Mouse (Mus musculus) c-Kit-positive CD71-negative TER-119-negative erythroid progenitor cells, embryonic 14.5 days (primary cell): Measurements from ENCODE around the gene Ubqln5.
A peak's percentile ranks its signal among the peaks of the same experiment; 100 is the strongest.

ENCODE experiments used
- DNase-seq: peaks from one replicate; pipeline ENCODE4 v3.0.0-alpha.2; 2013; ENCODE audit warnings: low read depth

The Ubqln5 gene

DNA sequence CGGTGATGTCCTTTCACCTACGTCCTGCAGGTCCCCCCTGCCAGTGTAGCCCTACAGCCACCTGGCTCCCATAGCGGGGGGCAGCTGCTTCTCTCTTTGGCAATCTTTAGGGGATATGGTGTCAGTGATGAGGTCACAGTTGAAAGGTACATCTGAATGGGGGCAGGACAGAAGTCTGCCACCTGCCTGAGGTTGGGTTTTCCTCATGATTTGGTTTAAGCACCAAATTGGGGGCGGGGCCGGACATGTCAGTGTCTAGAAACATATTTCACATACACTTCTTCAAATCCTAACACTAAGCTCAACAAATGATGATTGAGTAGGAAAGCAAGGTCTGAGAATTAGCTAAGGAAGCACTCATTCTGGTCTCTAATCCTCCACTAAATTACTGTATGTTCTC lies at the start of gene Ubqln5:
Gene Ubqln5 (minus strand): TSS at position 101 of the 400 bp plus-strand sequence.
- DNase-seq, result no peak

DNA sequence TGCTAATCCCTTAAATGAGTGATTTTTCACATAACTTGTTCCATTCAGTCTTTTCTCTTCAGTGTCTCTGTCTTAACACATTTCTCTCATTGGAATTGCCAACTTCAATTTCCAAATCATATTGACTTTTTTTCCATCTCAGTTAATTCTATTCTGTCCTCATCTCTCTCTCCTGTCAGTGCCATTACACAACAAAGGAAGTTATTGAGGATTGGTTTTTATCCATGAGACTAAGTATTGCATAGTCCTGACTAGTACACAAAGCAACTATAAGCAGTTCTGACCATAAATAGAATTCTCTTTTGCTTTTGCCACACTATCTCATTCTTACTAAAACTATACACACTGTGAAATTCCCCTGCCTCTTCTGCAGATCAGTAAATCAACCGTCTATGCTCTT lies 49.4 kb upstream of the Ubqln5 start:
- no peak for DNase-seq

DNA sequence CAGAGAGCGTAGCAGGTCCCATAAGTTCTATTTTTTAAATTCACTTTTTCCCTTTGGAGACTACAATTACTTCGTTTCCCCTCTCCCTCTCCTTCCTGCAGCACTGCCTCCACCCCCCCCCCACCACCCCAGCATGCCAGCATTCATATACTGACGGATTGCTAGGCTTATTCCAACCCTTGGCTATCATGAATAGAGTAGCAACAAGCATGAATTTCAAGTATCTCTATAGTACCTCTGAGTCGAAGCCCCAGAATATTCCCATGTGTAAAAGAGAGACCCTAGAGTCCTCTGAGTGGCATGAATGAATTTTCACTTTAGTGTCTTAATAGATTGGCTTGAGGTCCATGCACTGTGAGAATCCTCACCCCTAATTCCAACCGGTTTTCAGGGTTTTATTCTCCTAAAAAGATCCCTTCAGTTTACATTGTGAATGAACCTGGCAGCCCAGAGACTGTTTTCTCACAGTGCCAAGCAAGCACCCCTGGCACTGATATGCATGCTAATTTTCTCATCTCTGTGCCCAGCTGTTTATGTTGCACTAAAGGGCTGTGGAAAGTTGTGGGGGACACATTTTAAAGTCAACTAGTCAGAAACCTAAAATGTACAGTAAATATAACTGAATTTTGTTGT lies 48.9 kb upstream of the Ubqln5 start:
- DNase-seq, result no peak

DNA sequence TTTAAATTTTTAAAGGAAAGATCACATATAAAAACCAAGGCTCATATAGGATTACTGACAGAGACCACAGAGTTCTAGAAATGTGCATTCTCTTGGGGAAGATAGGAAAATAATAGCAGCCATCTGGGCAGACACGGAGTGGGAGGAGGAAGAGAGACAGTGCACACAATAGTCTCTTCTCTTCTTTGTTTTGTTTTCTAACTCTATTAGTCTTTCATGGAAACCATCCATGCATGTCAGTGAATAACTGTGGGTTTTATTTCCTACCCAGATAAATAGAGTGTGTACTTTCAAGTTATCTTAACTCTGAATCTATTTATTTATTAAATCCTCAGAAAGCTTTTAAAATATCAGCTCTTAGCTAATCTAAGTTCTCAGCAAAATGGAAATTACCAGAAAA lies 45.5 kb upstream of the Ubqln5 start:
- DNase-seq, result no peak

DNA sequence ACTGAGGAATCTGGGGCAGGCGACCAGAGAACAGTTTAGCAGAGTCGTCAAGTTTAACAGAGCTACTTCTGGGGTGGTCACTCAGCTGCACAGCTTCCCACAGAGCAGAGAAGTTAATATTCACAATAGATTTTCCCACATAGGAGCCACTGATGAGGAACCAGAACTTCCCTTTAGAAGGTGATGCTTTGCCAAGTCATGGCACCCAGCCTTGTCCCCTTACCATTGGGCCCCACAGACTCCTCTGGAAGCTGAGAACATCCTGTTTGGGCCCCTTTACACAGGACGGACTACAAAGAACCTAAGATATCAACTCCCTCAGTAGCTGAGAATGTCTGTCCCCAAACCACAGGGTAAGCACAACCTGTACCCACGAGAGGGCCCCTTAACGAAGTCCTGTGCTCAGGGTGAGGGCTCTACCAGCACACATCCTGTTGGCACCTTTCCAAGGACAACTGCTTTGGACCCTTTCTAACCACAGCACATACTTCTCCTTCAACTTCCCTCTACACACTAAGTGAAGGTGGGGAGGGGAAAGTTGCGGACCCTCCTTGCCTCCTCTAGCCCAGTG lies 40.1 kb upstream of the Ubqln5 start:
- DNase-seq, result peak; percentile 44

DNA sequence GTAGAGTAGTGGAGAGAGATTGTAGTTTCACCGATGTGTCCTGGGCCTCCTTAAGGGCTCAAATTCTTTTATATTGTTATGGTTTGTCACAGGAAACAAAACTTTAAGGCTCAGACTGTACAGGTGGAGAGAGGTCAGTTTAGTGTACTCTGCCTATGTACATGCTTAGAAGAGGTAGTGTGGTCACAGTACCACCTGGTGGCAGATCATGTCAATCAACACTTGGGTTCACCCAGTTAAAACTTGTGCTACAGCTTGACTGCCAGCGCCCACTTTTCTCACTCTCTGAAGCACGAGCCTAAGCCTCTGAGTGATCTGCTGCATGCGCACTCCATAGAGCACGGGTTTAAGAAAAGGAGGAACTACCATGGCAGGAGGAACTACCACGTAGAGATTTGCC lies 37.5 kb upstream of the Ubqln5 start:
- peak; percentile 12 for DNase-seq

DNA sequence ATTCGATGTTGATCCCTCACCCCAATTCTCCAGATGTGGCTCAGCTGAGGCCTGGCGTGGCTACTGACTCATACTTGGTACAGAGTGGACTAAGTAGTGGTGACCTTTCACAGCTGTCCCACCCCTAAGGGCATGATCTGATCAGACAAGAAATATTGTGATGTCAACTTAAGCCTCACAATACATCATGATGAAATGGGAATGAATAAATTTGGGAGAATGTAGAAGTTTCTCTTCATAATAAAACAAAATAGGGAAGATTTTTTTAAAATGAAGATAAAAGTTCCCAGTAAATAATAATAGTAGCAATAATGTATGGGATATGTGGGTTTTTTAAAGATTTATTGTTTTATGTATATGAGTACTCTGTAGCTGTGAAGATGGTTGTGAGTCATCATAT lies 20.8 kb upstream of the Ubqln5 start, which contains the start of gene Ubqlnl:
Gene Ubqlnl (minus strand): TSS at position 101 of the 400 bp plus-strand sequence.
- no peak for DNase-seq

DNA sequence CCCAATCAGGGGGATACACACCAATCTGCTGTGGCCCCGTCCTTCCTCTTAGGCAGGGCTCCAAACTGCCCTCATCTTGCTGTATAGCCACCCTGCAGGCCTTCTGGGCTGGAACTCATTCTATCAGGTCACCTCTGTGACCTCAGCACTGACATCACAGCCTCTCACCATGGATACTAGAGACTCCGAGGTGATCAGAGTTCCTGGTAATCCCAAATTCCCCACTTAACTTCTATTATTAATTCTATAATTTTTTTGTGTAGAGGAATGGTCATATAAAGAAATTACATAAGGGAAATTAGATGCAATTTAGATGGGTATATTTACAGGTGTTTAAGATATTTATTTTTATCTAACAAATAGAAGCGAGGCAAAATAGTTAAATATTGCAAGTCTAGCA lies 13.6 kb upstream of the Ubqln5 start, which contains the start of gene Ubqln3:
Gene Ubqln3 (minus strand): TSS at position 101 of the 400 bp plus-strand sequence.
- DNase-seq, result no peak

DNA sequence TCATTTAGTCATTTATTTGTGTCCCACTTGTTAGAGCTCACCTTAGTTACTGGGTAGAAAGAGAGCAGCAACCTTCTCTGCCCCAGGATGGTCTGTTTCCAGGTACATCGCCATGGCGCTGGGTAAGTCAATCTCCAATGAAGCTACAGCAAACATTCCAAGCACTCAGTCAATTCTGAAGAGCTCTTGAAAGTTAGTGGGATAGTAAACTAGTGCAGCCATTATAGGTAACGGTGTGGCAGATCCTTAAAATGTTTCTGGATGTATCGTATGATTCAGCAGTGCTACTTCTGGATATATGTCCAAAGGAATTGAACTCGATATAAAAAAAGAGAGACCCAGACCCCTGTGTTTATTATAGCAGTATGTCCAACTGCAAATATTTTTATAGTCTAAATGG lies 7.7 kb upstream of the Ubqln5 start, which contains the start of gene Olfr643:
Gene Olfr643 (minus strand): TSS at position 101 of the 400 bp plus-strand sequence.
- no peak for DNase-seq

DNA sequence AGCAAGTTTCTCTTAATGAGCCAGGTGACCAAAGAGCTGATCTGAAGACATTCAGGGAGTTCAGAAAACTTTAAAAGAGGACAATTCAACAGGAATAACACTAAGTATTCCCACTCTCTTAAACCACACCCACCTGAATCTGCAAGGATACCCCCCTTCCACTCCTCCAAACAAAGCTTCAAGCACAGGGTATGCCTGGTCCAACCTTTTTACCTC lies 25.0 kb downstream of the Ubqln5 start, which contains the start of gene Olfr646:
Gene Olfr646 (plus strand): TSS at position 117 of the 216 bp plus-strand sequence.
- DNase-seq, result no peak

DNA sequence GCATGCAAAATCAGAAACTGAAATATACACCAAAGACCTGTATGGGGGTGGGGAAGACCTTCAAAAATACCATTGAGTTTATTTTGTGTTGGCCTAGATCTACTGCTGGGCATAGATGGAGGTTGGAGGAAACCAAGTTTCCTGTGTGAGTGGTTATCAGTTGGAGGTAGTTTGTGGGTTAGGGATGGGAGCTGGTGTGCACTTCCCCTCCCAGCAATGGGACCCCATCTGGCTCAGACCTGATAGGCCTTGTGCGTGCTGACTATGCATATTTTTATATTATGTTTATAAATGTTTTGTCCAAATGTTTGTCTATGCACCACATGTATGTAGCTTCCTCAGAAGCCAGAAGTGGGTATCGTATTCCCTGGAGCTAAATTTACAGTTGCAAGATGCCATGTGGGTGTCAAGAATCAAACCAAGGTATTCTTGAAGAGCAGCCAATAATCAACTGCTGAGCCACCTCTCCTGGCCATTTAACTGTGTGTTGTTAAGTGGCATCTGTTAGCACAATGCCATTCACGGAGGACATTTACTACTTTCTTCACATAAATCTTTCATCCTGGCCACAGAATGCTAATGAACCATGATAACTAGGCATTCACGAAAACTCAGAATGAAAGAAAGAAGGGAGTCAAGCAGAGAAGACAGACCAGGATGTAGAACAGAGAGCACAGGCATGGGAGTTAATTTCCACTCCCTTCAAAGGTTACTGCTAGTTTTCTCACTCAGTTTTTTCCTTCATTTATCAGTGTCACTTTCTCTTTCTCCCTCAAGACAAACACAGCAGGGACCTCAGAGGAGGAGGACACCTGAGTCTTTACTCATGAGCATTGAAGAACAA lies 25.5 kb downstream of the Ubqln5 start:
- DNase-seq, result no peak

DNA sequence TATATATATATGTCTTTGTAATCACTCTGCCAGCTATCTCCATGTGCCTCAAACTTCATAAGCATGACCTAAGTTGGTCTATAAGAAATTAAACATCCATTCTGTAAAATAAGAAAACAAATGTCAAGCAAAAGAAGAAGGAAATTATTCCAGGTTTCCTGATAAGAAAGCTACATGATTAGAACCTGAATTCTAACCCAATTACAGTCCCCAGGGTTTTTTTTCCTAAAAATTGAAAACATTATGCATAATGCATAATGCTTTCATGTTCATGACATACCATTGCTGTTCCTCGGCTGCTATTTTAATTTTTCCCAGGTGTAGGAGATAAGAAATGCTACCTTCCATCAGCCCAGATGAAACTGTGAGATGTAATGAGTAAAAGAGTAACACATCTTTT lies 44.3 kb downstream of the Ubqln5 start, which contains the start of gene Olfr645:
Gene Olfr645 (minus strand): TSS at position 101 of the 400 bp plus-strand sequence.
- DNase-seq, result no peak
